Mouse (Mus musculus): ENCODE measurements around the gene Nhej1.

DNA sequence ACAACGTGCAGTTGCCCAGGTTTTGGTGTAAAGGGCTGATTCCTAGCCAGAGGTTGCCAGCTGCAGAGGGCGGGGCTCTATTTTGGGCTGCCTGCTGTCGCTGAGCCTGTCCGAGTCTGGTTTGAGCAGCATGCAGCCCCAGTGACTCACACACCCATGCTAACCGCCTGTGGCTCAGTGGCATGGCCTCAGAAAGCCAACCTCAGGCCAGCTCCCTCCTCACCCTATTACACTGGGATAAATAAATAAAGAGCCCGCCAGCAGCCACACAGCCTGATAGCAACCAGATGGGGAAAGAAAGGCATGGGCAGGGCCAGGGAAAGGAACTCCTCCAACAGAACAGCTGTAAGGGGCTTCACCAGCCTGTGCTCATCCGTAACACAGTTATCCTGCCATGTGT, 84.6 kb downstream of the Nhej1 start:
- TF ChIP-seq EP300 (IDR thresholded peaks at IDR 0.05; ENCODE audit: low read depth) (no peak), CTCF (IDR thresholded peaks at IDR 0.05; ENCODE audit: low read depth) (no peak)

Measured in liver, postnatal 0 days (tissue).